Mouse (Mus musculus) heart, postnatal 4 days (tissue): Measurements from ENCODE around the gene 1700088E04Rik. TPM values are rescaled to one million over a fixed set of nuclear protein-coding genes. Genes with fewer than 3 reads are reported as not detected.

Experiments used
- DNase-seq: peaks from one replicate; pipeline ENCODE4 v3.0.0; 2021
- total RNA-seq, 2 experiments: library from RNA; stranded (reverse); gene quantifications; 2 replicates each; pipeline ENCODE4 v1.2.3; 2021

1700088E04Rik gene
- total RNA-seq, 2 experiments from 2014 or later = 1.2 to 2.1 TPM

GRCm38 (mm10) chr15:79130782-79131181 lies 10.3 kb downstream of the 1700088E04Rik start:
- no peak for DNase-seq

GRCm38 (mm10) chr15:79129311-79129710 lies 11.7 kb downstream of the 1700088E04Rik start:
- no peak for DNase-seq

DNA sequence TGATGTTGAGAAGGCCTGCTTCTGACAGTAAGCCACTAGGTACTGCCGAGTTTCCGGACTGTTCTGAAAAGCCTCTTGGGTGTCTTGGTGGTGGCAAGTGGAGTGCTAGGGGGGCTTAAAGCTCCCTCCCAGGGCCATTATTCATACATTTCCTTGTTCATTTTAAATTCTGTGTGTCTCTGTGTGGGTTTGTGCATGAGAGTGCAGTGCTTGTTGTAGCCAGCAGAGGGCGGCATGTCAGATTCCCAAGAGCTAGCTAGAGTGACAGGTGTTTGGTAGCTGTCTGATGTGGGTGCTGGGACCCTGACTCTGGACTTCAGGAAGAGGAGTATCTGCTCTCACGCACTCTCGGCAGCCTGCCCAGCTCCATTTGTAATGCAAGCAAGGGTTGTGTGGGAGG lies 12.8 kb downstream of the 1700088E04Rik start:
- DNase-seq = no peak

DNA sequence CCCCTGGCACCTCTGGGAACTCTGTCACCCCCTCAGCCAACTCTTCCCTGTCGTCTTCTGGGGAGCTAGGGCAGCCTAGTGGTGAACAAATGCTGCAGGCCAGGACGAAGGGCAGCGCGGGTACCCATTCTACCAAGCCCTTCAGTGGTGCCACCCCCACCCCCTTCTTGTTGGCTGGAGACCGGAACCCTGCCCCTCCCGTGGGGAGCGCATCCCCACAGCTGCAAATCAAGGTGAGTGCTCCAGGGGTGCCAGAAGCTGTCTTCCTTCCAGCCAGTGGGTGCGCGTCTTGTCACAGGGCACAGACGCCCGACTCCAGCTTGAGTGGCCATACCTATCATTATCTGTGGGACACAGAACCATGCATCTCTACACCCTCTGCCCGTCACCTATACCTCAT lies 14.0 kb downstream of the 1700088E04Rik start:
- no peak for DNase-seq

- peak; percentile 72 for DNase-seq
These were observed 14.7 kb downstream of the 1700088E04Rik start for GRCm38 (mm10) chr15:79126217-79126932.

- no peak for DNase-seq
These were observed 16.6 kb downstream of the 1700088E04Rik start for GRCm38 (mm10) chr15:79124331-79124875.

DNA sequence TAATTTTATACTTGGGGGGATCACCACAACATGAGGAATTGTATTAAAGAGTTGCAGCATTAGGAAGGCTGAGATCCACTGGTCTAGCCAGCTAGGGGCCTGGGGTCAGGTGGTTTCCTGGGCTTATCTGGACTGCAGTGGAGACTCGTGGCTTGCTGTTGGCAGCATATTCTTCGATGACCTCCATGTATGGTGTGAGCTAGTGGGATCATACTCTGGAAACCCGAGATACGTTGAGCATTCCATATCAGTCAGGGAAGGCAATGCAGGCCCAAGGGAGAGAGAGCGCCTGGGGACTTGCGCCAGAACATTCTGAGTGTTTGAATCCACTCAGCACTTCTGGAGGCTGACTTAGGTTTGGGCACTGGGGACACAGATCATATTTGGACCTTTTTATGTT lies 17.3 kb downstream of the 1700088E04Rik start:
- peak; percentile 73 for DNase-seq

- DNase-seq = no peak
These were observed 18.5 kb downstream of the 1700088E04Rik start for GRCm38 (mm10) chr15:79122546-79122945.

- no peak for DNase-seq
These were observed 18.9 kb downstream of the 1700088E04Rik start for GRCm38 (mm10) chr15:79122119-79122518.

DNA sequence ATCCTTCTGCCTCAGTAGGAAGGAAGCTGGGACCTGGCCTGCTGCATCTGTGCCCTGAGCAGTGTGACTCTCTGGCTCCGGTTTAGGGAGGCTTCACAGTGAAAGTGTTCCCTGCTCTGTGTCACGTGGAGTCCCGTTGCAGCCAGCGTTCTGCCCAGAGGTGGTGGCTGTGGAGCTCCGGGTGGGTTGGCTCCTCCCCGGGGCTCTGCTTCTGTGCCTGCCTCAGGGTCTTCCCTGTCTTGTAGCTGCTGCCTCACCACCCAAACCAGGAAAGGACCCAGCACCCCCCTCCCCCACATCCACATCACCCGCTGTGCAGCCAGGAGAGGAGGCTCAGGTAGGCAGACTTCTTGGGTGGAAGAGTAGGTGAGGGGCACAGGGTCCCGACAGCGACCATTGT lies 21.6 kb downstream of the 1700088E04Rik start:
- DNase-seq = no peak

DNA sequence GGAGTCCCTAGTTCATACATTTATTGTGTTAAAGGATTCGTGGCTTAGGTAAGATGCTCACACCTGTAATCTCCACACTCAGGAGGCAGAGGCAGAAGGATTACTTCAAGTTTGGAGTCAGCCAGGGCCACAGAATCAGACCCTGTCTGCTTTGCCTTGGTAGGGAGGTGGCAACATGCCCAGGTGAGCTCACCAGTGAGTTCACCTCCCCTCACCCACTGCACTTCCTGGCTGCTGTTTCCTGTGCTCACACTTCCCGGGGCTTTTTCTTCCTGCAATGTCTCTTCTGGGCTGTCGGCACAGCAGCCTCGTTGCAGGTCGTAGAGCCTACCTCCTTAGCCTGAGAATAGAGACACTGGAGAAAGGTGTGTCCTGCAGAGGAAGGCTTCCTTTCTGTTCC lies 25.8 kb downstream of the 1700088E04Rik start:
- peak; percentile 55 for DNase-seq

DNA sequence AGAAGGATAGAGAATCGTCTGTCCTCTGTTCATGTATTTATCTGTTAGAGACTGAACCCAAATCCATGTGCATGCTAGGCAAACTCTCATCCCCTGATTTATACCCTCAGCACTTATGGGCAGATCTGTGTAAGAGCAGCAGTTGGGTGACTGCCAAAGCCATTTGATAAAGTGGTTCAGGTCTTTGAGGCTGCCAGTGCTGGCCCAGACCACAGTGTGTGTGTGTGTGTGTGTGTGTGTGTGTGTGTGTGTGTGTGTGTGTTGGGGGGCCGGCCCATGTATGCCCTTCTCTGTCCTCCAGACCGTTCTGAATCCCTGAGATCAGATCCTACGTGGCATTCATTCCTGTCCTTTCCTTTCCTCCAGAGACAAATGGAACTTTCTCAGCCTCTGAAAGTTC lies 29.3 kb downstream of the 1700088E04Rik start:
- DNase-seq = peak; percentile 77

- DNase-seq = no peak
These were observed 30.5 kb downstream of the 1700088E04Rik start for GRCm38 (mm10) chr15:79110528-79110927.

DNA sequence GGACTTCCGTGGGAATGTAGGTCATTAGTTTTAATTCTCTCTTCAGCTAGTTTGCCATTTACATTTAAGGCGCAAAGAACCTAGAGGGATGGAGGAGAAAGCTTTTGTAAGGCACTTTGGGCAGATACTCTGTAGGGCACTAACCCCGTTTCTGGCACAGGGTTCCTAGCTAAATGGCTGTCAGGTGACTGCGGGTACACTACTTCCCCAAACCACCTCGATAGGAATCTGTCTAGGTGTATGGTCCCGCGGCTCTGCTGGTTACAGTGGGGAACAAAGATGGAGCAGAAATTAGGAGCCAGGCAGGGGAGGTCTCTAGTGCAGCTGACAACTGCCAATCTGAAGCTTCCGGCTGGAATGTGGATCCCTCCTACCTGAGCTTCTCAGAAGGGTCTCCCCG lies 31.0 kb downstream of the 1700088E04Rik start:
- no peak for DNase-seq

DNA sequence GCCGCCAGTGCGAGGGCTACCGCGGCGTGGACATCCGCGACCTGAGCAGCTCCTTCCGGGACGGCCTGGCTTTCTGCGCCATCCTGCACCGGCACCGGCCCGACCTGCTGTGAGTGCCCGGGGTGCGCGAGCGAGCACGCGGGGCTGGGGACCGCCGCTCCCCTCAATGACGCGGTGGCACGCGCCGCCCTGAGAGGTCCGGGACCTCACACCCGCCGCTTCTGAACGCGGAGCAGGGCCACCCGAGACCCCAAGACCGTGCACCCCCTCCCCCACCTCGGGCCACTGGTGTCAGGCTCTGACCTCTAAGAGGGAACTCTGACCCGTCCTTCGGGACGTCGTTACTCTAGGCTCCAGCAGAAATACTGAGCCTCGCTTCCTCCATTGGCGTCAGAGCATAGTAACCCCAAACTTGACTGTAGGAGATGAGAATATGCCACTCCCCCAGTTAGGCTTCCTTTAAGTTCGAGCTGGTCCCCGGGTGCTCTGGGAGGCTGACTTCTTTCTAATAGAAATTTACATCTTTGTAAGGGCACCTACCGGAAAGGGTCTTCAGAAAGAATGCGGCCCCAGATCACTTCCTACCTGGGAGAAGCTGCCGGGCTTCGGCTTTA lies 31.6 kb downstream of the 1700088E04Rik start:
- DNase-seq = peak; percentile 61

DNA sequence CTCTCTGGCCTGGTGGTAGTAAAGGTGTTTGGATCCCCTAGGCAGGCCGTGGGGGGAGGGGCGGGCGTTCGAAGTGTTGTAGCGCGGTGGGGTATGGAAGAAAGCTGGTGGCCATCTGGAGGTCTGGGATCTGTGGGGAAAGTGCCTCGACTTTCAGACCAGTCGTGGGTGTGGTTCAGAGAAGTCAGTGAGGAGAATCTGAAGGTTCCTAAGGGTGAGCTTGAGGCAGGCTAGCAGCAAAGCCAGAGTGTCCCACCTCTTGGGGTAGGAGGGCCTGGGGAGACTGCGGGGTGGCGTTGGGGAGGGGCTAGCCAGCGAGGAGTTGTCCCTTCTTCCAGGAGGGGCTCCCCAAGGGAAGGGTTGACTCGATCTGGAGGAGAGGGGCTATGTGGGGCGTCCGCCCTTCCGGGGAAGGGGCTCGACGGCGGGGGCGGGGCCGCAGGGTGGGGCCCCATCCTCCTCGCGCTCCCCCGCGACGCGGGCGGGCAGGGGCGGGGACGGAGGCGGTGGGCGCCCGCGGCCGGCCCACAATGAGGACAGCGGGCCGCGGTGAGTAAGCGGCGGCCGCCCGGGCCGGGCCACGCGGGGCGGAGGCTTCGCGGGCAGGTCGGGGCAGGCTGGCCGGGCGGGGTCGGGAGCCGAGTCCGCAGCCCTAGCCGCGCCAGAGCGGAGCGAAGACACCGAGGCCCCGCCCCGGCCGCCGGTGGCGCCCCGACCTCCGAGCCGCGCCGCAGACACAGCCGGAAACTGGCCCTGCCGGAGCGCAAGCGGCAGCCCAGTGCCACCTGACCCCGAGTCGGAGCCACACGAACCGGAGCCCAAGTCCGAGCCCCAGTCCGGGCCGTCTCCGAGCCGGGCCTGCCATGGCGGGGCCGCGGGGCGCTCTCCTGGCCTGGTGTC lies 32.4 kb downstream of the 1700088E04Rik start, which contains the start of gene Micall1:
Gene Micall1 (plus strand): TSS at position 478 of the 900 bp plus-strand sequence.
- peak; percentile 81 for DNase-seq

DNA sequence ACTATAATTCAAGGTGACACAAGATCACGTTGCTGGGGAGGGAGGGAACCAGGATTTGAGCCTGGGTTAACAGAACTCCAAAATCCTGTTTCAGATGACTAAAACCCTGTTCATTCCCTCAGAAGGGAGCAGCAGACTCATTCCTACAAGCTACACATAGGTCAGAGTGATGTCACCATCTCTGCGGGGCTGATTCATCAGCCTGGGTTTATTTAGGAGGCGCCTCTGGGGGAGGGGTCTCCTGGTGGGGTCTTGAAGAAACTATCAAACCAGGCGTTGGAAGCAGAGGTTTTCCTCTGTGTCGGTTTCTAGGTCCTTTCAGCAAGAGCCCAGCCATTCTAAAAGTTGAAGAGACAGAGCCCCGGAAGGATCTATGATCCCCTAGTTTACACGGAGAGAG lies 33.1 kb downstream of the 1700088E04Rik start:
- DNase-seq = no peak

DNA sequence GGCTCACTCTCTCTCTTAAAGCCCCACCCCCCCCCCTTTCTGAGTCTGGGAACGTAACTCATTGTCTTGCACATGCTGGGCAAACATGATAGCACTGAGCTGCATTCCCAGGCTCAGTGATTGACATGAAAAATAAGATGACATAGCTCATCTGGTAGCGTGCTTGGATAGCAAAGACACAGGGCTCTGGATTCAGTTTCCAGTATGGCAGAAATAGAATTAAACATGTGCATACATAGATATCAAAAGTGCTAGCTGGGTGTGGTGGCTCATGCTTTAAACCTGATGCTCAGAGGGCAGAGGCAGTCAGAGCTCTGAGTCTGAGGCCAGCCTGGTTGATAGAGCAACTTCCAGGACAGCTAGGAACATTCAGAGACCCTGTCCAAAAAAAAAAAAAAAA lies 35.2 kb downstream of the 1700088E04Rik start:
- no peak for DNase-seq

DNA sequence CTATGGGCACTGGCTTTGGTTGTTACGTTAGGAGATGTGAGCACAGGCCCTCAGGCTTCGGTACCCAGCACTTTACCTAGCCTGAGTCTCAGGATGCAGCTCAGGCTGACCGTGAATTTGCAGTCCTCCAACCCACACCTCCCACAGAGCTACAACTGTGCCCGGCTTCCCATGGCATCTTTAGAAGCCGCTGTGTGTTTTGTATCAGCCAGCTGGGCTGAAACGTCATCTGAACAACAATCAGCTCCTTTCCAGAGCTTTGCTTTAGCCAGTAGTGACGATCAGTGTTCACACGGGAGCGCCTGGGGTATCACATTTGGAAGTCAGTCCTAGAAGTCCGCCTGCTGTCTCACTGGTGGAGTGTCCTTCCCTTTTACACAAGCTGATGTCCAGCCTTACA lies 37.8 kb downstream of the 1700088E04Rik start:
- DNase-seq = no peak

DNA sequence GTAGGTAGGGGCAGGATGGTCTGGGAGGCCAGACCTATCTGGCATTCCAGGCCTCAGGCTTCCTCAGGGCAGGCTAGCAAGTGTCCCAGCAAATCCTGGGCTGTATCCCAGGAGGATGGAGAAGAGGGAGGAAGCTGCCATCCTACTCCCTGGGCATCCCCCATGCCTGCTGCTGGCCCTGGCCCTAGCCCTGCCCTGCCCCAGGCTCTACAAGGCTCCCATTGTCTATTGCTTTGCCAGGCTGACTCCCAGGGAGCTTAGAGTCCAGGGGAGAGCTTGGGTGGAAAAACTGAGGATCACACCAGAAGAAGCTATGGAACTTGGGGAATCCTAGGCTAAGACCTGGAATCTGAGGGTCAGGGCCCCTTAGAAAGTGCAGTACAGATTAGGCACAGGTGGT lies 39.5 kb downstream of the 1700088E04Rik start:
- DNase-seq = no peak

- no peak for DNase-seq
These were observed 40.7 kb downstream of the 1700088E04Rik start for GRCm38 (mm10) chr15:79100391-79100790.

- DNase-seq = no peak
These were observed 41.6 kb downstream of the 1700088E04Rik start for GRCm38 (mm10) chr15:79099456-79099855.

- DNase-seq = peak; percentile 52
These were observed 42.2 kb downstream of the 1700088E04Rik start for GRCm38 (mm10) chr15:79098868-79099267.
